Mouse (Mus musculus): ENCODE results near the gene Olfr603.

Gene Olfr603

DNA sequence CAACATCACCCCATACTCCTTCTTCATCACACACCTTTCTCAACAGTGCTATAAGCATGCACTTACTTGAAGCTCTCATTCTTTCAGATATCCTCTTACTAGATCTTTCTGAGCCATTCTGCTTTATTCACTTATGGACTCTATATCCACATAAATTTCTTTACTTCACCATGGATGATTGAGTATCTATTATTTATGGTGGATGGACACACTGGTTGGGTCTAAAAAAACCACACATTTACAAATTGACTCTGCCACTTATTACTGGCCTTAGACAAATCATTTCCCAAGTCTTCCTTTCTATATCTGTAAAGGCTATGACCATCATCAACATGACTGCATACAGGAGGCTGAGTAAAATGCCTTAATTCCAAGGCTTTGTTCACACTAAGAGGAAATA lies at the start of gene Olfr603:
Gene Olfr603, minus strand, starts transcription at position 101 of the 400 bp plus-strand sequence.

DNA sequence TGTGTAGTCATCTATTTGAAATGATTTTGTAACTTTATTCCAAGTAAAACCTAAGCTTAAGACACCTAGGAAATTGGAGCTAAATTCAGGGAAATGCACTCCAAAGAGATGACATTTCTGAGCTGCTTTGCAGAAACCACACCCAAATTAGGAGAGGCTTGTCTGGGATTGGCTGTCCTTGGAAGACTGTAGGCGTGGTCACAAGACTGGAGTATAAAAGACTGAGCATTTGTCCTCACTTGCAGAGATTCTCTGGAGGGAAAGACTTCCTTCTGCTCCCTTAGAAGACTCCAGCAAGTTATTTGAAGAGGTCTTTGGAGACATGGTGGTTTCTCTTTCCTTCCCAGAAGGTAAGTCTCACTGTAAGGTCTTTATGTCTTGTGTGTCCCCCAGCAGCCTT lies 28.8 kb upstream of the Olfr603 start, which contains the start of gene Usp17lc:
Gene Usp17lc, plus strand, starts transcription at position 301 of the 400 bp plus-strand sequence.
- WGBS: 63% methylated on average over 1 of the region's 1 CpGs

DNA sequence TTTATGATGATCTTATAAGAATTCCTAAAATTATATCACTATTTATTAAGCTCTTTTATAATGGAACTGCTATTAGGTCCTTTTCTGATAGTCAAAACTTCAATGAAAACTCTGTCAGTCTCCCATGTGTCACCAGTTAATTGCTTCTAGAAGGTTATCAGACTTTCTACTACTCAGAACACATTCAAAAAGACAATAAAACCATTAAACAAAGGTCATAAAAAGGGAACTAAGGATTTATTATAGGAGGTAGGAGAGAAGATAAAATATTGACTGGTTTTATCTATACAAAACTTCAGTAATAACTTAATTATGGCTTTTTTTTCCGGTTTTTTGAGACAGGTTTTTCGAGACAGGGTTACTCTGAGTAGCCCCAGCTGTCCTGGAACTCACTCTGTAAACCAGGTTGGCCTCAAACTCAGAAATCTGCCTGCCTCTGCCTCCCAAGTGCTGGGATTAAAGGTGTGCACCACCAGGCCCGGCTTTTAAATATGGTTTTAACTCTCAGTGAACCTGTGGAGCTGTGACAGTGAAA lies 20.6 kb upstream of the Olfr603 start:
- WGBS: 67% methylated on average over 3 of the region's 3 CpGs

DNA sequence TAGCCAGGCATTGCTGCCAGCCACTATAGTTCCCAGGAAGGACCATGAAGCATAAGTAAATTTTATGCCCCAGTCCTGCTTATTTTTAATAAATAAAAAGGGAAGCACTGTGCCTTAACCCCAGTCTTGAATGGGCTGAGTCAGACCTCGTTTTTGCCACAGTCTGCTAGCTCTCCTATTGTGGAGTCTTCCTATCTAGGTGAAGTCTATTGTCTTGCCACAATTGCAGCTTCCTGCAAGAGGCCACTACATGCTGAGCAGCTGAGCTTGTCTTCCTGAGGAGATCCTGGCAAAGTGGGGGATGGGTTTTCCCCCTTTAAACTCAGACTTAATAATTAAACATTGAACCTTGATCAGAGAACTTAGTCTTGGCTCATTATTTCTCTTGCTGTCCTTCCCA lies 13.0 kb upstream of the Olfr603 start:
- 21% methylated on average over 1 of the region's 1 CpGs for WGBS

DNA sequence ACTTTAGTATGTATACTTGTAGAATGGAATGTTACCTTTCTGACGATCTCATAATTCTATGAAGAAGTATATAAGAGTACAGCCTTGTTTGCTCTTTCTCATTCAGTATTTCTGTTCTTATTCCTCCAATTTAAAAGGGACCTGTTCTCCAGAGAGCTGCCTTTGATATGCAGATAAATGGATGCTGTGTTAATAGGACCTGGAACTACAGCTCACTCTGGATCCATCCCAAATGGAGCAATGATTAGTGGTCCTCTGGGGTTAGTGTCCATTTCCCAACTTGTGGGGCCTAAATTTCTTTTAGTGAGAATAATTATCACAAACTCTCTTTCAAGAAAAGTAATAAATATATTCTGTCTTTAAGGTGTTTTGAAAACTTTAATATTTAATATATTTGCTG lies 23.4 kb downstream of the Olfr603 start, which contains the start of gene Olfr601:
Gene Olfr601, minus strand, starts transcription at position 101 of the 400 bp plus-strand sequence.
- WGBS: 86% methylated on average over 1 of the region's 1 CpGs

DNA sequence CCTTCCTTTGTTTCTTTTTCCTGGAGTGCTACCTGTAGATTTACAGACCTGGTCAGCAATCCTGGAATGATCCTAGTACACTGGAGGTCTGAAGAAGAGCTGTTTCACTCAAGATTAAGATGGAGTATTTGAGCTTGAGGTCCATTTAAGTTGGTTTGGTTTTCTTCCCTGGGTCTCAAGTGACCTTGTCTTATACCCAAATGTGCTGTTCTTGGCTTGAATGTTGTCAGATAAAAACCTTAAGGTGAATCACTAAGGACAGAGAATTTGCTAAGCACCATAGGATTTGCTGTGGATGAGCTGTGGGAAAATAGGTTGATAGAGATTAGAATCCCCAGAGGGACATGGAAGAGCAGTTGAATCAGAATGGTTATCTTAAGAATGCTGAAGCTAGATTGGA lies 36.4 kb downstream of the Olfr603 start, which contains the start of gene Olfr600:
Gene Olfr600, minus strand, starts transcription at position 101 of the 400 bp plus-strand sequence.

GRCm38 (mm10) chr7:103335617-103336016 lies 50.4 kb downstream of the Olfr603 start, which contains the start of gene Olfr599:
Olfr599 (plus strand) TSS chr7:103335917.
- 72% methylated on average over 1 of the region's 1 CpGs for WGBS
